Mouse (Mus musculus) lung, embryonic 16.5 days (tissue): Measurements from ENCODE around the gene Prrt3. TPM values are rescaled to one million over a fixed set of nuclear protein-coding genes. Genes with fewer than 3 reads are reported as not detected.

Experiments used
- ATAC-seq: fragments of 200-750 bp; cut with Nextera tagmentation; 2 replicates; pipeline ENCODE4 v1.8.0; 2017; ENCODE audit warnings: low read depth, mild to moderate bottlenecking, moderate library complexity
- H3K27ac ChIP-seq: fragments of 300-500 bp; sonication (generic); 2 replicates; pipeline ENCODE4 v1.5.1; 2014; ENCODE audit warnings: mild to moderate bottlenecking, control low read depth, low read length
- H3K27me3 ChIP-seq: fragments of 300-500 bp; sonication (generic); 2 replicates; pipeline ENCODE4 v1.6.1; 2014; ENCODE audit warnings: low read depth, low read length, mixed read lengths; ENCODE audit not compliant: control insufficient read depth, insufficient read depth
- H3K36me3 ChIP-seq: fragments of 300-500 bp; sonication (generic); 2 replicates; pipeline ENCODE4 v1.6.1; 2014; ENCODE audit warnings: low read length; ENCODE audit not compliant: control insufficient read depth, insufficient read depth
- H3K4me1 ChIP-seq: fragments of 300-500 bp; sonication (generic); replicated peaks from 2 replicates; pipeline ENCODE4 v1.6.1; 2014; ENCODE audit warnings: low read length, mixed read lengths; ENCODE audit not compliant: control insufficient read depth, insufficient read depth
- H3K4me2 ChIP-seq: fragments of 300-500 bp; sonication (generic); 2 replicates; pipeline ENCODE4 v1.6.1; 2014; ENCODE audit warnings: low read depth, low read length, control low read depth
- H3K4me3 ChIP-seq: fragments of 300-500 bp; sonication (generic); 2 replicates; pipeline ENCODE4 v1.5.1; 2014; ENCODE audit warnings: mild to moderate bottlenecking, low read length, control low read depth
- H3K9ac ChIP-seq: fragments of 300-500 bp; sonication (generic); 2 replicates; pipeline ENCODE4 v1.6.1; 2014; ENCODE audit warnings: low read length, control low read depth
- H3K9me3 ChIP-seq: fragments of 300-500 bp; sonication (generic); 2 replicates; pipeline ENCODE4 v1.6.1; 2016; ENCODE audit warnings: low read length; ENCODE audit not compliant: control insufficient read depth
- WGBS: fragments of 180-500 bp; shearing (Covaris S2); extraction: QIAGEN DNeasy Blood & Tissue Kit; methylation state at CpG from one replicate; pipeline ENCODE4 v1.1.7; 2014; 5-methylcytosine and 5-hydroxymethylcytosine counted together
- polyA plus RNA-seq: library from polyadenylated mRNA; unstranded; fragments of >200 nt; fragmentation: Nextera tagmentation; extraction: Ambion mirVana; gene quantifications from 2 replicates; pipeline ENCODE4 v1.2.1, GENCODE M21; 2015

Gene Prrt3
- polyA plus RNA-seq, 1 experiment from 2014 or later = 0.19 TPM

DNA sequence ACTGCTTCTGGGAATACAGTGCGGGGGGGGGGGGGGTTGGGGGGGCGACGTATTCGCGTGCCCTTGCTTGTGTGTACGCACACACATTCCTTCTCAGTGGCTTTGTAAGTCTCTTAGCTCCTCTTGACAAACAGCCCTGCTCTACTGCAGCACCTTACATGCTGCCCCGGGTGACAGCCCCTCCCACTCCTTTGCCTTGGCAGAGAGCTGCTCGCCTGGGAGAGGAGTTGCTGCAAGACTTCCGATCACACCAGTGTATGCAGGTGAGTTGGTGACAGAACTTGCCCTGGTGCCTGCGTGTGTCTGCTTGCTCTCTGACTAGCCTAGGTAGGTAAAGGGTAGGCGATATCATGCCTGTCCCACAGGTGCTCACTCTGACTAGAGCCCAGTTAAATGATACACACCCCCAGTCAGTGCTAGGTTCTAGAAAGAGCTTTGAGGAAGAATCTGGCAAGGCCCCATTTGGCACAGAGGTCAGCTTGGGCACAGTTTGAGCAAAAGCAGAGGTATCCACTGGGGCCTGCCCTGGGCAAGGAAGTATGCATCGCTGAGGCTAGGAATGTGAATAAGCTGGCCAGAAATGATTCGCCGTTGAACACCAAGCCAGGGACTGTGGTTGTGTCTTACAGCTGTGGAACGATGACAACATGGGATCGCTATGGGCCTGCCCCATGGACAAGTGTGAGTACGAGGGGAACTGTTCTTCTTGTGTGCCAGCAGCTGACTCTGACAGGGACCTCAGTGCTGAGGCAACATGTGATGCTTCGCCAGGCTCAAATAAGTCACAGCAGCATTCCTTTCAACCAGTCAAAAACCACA, 21.0 kb downstream of the Prrt3 start:
- H3K9ac ChIP-seq = no peak overlapping the region
- 51% methylated on average over 18 of the region's 18 CpGs for WGBS
- H3K4me3 ChIP-seq = no peak overlapping the region
- H3K27me3 ChIP-seq = peaks cover 7% of the 10 kb centered on the region; the same call in 1 of the 2 replicates
- peaks cover 15% of the 10 kb centered on the region for H3K4me1 ChIP-seq
- H3K9me3 ChIP-seq = no peaks in the 10 kb centered on the region
- no peaks in the 10 kb centered on the region for H3K36me3 ChIP-seq
- H3K4me2 ChIP-seq = no peak overlapping the region
- ATAC-seq = no peak
- H3K27ac ChIP-seq = no peak overlapping the region

DNA sequence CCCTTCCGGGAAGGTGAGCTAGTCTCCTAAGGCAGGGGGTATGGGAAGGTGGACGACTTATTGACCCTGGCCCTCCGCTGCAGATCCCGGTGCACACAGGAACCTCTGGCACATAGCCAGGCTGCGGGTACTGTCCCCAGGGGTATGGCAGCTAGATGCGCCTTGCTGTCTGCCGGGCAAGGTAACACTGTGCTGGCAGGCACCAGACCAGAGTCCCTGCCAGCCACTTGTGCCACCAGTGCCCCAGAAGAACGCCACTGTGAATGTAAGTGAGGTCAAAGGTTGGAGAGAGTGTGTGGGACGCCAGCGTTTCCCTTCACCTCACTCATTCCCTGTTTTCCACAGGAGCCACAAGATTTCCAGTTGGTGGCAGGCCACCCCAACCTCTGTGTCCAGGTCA, 22.8 kb downstream of the Prrt3 start:
- H3K27me3 ChIP-seq = peaks cover 7% of the 10 kb centered on the region; the same call in 1 of the 2 replicates
- H3K4me1 ChIP-seq = peaks cover 9% of the 10 kb centered on the region; the same call in 1 of the 2 replicates
- H3K36me3 ChIP-seq = no peaks in the 10 kb centered on the region
- H3K4me3 ChIP-seq = no peak overlapping the region
- no peak overlapping the region for H3K27ac ChIP-seq
- H3K9ac ChIP-seq = no peak overlapping the region
- no peak overlapping the region for H3K4me2 ChIP-seq
- ATAC-seq = no peak
- 70% methylated on average over 10 of the region's 10 CpGs for WGBS
- no peaks in the 10 kb centered on the region for H3K9me3 ChIP-seq

DNA sequence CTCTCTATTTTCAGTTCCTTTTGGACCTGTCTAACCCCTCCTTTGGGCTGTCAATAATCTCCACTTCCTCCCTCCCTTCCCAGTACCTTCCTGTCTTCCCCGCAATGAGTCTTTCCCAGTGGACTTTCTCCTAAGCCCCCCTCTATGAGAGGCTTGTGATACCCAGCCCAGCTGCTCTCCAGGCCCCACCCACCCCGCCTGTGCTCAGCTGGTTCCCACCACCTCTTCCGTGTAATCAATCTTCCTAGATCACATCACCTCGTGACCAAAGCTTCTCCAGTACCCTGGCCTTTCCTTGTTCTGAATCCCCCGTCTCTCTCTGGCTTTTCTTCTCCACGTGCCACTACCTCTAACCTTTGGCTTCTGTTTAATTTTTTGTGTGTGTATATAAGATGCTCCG, 24.4 kb downstream of the Prrt3 start:
- no peak overlapping the region for H3K4me3 ChIP-seq
- no peak overlapping the region for H3K27ac ChIP-seq
- no peaks in the 10 kb centered on the region for H3K36me3 ChIP-seq
- H3K4me1 ChIP-seq = peaks cover 2% of the 10 kb centered on the region; the same call in 1 of the 2 replicates
- no peak for ATAC-seq
- H3K4me2 ChIP-seq = no peak overlapping the region
- H3K9me3 ChIP-seq = no peaks in the 10 kb centered on the region
- H3K27me3 ChIP-seq = peaks cover 2% of the 10 kb centered on the region; the same call in 1 of the 2 replicates
- WGBS = 27% methylated on average over 7 of the region's 7 CpGs
- no peak overlapping the region for H3K9ac ChIP-seq

DNA sequence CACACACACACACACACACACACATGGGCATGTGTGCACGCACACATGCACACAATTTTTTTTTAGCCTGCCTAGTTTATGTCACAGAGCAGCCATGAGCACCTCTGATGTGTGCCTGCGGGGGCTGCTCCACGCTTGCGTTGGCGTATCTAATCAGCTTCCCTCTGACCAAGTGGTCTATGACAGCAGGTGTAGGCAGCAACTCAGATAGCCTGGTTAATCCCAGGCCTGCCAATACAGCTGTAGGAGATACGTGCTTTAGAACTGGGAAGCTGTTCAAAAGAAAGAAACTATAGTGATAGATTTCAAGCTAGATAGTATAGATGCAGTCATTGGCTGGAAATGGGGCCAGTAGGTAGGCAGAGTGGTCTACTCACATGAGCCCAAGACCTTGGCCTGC, 28.0 kb downstream of the Prrt3 start:
- no peak overlapping the region for H3K4me3 ChIP-seq
- H3K4me1 ChIP-seq = peaks cover 21% of the 10 kb centered on the region
- no peaks in the 10 kb centered on the region for H3K36me3 ChIP-seq
- no peak overlapping the region for H3K4me2 ChIP-seq
- no peak for ATAC-seq
- H3K27ac ChIP-seq = no peak overlapping the region
- H3K9me3 ChIP-seq = no peaks in the 10 kb centered on the region
- H3K27me3 ChIP-seq = no peaks in the 10 kb centered on the region; the same call in 1 of the 2 replicates
- 84% methylated on average over 6 of the region's 6 CpGs for WGBS
- no peak overlapping the region for H3K9ac ChIP-seq

DNA sequence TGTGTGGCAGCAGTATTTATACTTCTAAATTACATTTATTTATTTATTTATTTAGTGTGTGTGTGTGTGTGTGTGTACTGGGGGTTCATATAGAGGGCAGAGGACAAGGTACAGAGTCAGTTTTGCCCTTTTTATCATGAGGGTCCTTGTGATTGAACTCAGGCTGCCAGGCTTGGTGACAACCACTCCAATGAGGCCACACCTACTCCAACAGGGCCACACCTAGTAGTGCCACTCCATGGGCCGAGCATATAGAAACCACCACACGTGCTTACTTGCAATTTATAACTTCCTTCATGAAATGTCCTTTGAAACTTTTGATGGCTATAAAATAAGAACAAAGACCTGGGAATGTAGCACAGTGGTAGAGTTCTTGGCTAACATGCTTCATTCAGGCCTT, 28.5 kb downstream of the Prrt3 start:
- 58% methylated on average over 2 of the region's 2 CpGs for WGBS
- ATAC-seq = no peak
- no peaks in the 10 kb centered on the region for H3K36me3 ChIP-seq

DNA sequence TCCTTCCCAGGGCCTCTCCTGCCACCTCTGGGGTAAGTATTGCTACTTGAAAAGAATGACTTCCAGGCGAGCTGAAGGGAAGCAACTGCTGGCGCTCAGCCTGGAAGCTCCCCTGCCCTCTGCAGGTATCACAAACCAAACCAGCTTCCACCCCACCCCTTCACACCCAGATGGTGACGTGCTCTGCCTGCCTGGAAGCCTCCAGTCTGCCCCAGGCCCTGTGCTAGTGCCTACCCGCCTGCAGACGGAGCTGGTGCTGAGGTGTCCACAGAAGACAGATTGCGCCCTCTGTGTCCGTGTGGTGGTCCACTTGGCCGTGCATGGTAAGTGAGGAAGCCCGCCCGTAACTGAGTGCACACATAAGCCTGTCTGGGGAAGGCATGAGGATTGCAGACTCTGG, 29.7 kb downstream of the Prrt3 start:
- Histone ChIP-seq H3K27me3 (no peaks in the 10 kb centered on the region; the same call in 1 of the 2 replicates), H3K4me3 (peak overlapping the region; percentile 51), H3K4me2 (peak overlapping the region; percentile 73), H3K9ac (peak overlapping the region; percentile 76), H3K27ac (peak overlapping the region; percentile 83), H3K36me3 (no peaks in the 10 kb centered on the region), H3K4me1 (peaks cover 21% of the 10 kb centered on the region), H3K9me3 (no peaks in the 10 kb centered on the region)
- peak; percentile 39 for ATAC-seq
- 55% methylated on average over 10 of the region's 10 CpGs for WGBS

More for the DNA sequence above, 28.5 kb downstream of the Prrt3 start:
- Histone ChIP-seq H3K27ac (no peak overlapping the region), H3K9ac (no peak overlapping the region), H3K9me3 (no peaks in the 10 kb centered on the region), H3K4me1 (peaks cover 21% of the 10 kb centered on the region), H3K4me2 (no peak overlapping the region), H3K27me3 (no peaks in the 10 kb centered on the region; the same call in 1 of the 2 replicates), H3K4me3 (no peak overlapping the region)

DNA sequence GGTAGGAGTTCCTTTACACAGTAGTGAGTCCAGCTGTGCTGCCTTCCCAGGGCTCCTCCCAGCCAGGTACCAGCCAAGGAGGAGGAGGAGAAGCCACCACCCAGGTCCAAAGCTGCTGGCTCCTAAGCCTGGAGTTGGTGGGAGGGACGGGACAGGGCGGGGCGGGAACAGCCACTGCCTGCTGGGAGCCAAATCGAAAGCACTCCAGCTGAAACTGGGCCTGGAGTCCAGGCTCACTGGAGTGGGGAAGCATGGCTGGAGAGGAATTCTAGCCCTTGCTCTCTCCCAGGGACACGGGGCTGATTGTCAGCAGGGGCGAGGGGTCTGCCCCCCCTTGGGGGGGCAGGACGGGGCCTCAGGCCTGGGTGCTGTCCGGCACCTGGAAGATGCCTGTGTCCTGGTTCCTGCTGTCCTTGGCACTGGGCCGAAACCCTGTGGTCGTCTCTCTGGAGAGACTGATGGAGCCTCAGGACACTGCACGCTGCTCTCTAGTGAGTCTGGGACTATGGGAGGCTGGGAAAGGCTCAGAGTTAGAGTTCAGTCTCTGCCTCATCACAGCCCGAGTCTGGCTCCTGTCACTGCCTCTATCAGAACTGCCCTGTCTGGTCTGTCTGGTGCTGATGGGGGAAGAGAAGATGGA, 30.3 kb downstream of the Prrt3 start, which contains the start of gene Il17rc:
Gene Il17rc (plus strand): TSS at position 131 of the 640 bp plus-strand sequence.
- peak within 1 kb of the TSS; percentile 83 for H3K27ac ChIP-seq
- H3K4me3 ChIP-seq = peak within 1 kb of the TSS; percentile 51
- peaks cover 21% of the 10 kb centered on the region for H3K4me1 ChIP-seq
- ATAC-seq = peak; percentile 77
- H3K9ac ChIP-seq = peak within 1 kb of the TSS; percentile 76
- no peaks in the 10 kb centered on the region for H3K9me3 ChIP-seq
- 20% methylated on average over 12 of the region's 12 CpGs for WGBS
- peak within 1 kb of the TSS; percentile 73 for H3K4me2 ChIP-seq
- H3K27me3 ChIP-seq = no peaks in the 10 kb centered on the region; the same call in 1 of the 2 replicates
- no peaks in the 10 kb centered on the region for H3K36me3 ChIP-seq

DNA sequence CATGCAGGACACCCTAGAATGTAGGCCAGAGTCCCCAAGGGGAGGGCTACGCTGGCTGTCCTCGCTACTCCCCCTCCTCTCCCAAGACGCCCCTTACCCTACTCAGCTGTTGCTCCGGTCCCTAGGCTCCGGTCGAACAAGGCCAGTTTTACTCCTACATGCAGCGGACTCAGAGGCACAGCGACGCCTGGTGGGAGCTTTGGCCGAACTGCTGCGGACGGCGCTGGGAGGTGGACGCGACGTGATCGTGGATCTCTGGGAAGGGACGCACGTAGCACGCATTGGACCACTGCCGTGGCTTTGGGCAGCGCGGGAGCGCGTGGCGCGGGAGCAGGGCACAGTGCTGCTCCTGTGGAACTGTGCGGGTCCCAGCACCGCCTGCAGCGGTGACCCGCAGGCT, 32.3 kb downstream of the Prrt3 start:
- 1% methylated on average over 31 of the region's 31 CpGs for WGBS
- Histone ChIP-seq H3K27ac (no peak overlapping the region), H3K4me3 (peak overlapping the region; percentile 40), H3K27me3 (no peaks in the 10 kb centered on the region; the same call in 1 of the 2 replicates), H3K9me3 (no peaks in the 10 kb centered on the region), H3K4me2 (peak overlapping the region; percentile 64), H3K9ac (peak overlapping the region; percentile 40), H3K36me3 (no peaks in the 10 kb centered on the region), H3K4me1 (peaks cover 21% of the 10 kb centered on the region)
- ATAC-seq = peak; percentile 70

DNA sequence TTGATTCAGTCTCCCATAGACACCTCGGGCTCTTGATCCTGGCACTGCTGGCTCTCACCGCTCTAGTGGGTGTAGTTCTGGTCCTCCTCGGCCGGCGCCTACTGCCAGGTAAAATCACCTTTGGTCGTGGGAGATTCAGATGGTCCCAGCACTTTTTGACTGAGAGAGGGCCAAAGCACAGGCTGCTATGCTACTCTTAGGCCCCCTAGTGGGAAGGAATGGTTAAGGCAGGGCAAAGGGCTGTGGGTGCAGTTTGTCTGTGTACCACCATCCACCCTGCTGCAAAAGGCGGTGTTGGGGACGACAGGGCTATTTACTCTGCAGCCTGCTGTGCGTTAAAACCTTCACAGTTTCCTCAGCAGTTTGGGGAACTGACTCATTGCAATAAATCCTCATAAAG, 32.7 kb downstream of the Prrt3 start:
- Histone ChIP-seq H3K27ac (no peak overlapping the region), H3K9ac (peak overlapping the region; percentile 40), H3K27me3 (no peaks in the 10 kb centered on the region; the same call in 1 of the 2 replicates), H3K36me3 (no peaks in the 10 kb centered on the region), H3K4me2 (peak overlapping the region; percentile 64), H3K4me1 (peaks cover 21% of the 10 kb centered on the region), H3K9me3 (no peaks in the 10 kb centered on the region), H3K4me3 (peak overlapping the region; percentile 40)
- ATAC-seq = peak; percentile 51
- WGBS = 8% methylated on average over 9 of the region's 9 CpGs
